Mouse (Mus musculus): ENCODE data around the gene Elmsan1. TPM values are rescaled to one million over a fixed set of nuclear protein-coding genes. Genes with fewer than 3 reads are reported as not detected.

Gene Elmsan1
- polyA plus RNA-seq, 1 experiment from 2014 or later: 8.8 TPM

- 91% methylated on average over 8 of the region's 8 CpGs for WGBS
- Histone ChIP-seq H3K27ac (ENCODE audit: low read depth) (no peak overlapping the region), H3K9me3 (ENCODE audit: control insufficient read depth, low read length) (no peaks in the 10 kb centered on the region), H3K27me3 (replicated peaks; ENCODE audit: control insufficient read depth, insufficient read depth, low read length) (no peaks in the 10 kb centered on the region), H3K4me2 (ENCODE audit: low read length) (no peak overlapping the region), H3K9ac (ENCODE audit: low read length) (no peak overlapping the region), H3K4me3 (ENCODE audit: low read depth, low read length) (no peak overlapping the region), H3K36me3 (ENCODE audit: control insufficient read depth, insufficient read depth, low read length) (peaks cover 28% of the 10 kb centered on the region), H3K4me1 (replicated peaks; ENCODE audit: control insufficient read depth, insufficient read depth, low read length) (no peaks in the 10 kb centered on the region)
- DNase-seq (ENCODE audit: low spot score): peak; percentile 27
- ATAC-seq (replicated peaks; ENCODE audit: low FRiP score, low TSS enrichment, low read depth): no peak
Measured at GRCm38 (mm10) chr12:84129931-84130330, 88.8 kb downstream of the Elmsan1 start.

GRCm38 (mm10) chr12:84128576-84128975 is 90.1 kb downstream of the Elmsan1 start:
- peaks cover 34% of the 10 kb centered on the region for H3K36me3 ChIP-seq (ENCODE audit: control insufficient read depth, insufficient read depth, low read length)
- H3K4me3 ChIP-seq (ENCODE audit: low read depth, low read length): no peak overlapping the region
- H3K4me1 ChIP-seq (replicated peaks; ENCODE audit: control insufficient read depth, insufficient read depth, low read length): no peaks in the 10 kb centered on the region
- 88% methylated on average over 6 of the region's 6 CpGs for WGBS
- no peak overlapping the region for H3K4me2 ChIP-seq (ENCODE audit: low read length)
- ATAC-seq (replicated peaks; ENCODE audit: low FRiP score, low TSS enrichment, low read depth) (no peak), DNase-seq (ENCODE audit: low spot score) (peak; percentile 25)
- no peaks in the 10 kb centered on the region for H3K27me3 ChIP-seq (replicated peaks; ENCODE audit: control insufficient read depth, insufficient read depth, low read length)
- no peaks in the 10 kb centered on the region for H3K9me3 ChIP-seq (ENCODE audit: control insufficient read depth, low read length)
- no peak overlapping the region for H3K9ac ChIP-seq (ENCODE audit: low read length)
- H3K27ac ChIP-seq (ENCODE audit: low read depth): no peak overlapping the region

- DNase-seq (ENCODE audit: low spot score) (no peak), ATAC-seq (replicated peaks; ENCODE audit: low FRiP score, low TSS enrichment, low read depth) (no peak)
- no peak overlapping the region for H3K4me3 ChIP-seq (ENCODE audit: low read depth, low read length)
- peaks cover 34% of the 10 kb centered on the region for H3K36me3 ChIP-seq (ENCODE audit: control insufficient read depth, insufficient read depth, low read length)
- H3K27ac ChIP-seq (ENCODE audit: low read depth): no peak overlapping the region
- no peak overlapping the region for H3K9ac ChIP-seq (ENCODE audit: low read length)
- no peak overlapping the region for H3K4me2 ChIP-seq (ENCODE audit: low read length)
- 80% methylated on average over 2 of the region's 2 CpGs for WGBS
- no peaks in the 10 kb centered on the region for H3K9me3 ChIP-seq (ENCODE audit: control insufficient read depth, low read length)
- no peaks in the 10 kb centered on the region for H3K27me3 ChIP-seq (replicated peaks; ENCODE audit: control insufficient read depth, insufficient read depth, low read length)
- no peaks in the 10 kb centered on the region for H3K4me1 ChIP-seq (replicated peaks; ENCODE audit: control insufficient read depth, insufficient read depth, low read length)
Measured at GRCm38 (mm10) chr12:84126899-84127298, 91.8 kb downstream of the Elmsan1 start.

GRCm38 (mm10) chr12:84125892-84126291 is 92.8 kb downstream of the Elmsan1 start:
- no peak for DNase-seq (ENCODE audit: low spot score)
- Histone ChIP-seq H3K27ac (ENCODE audit: low read depth) (no peak overlapping the region), H3K27me3 (replicated peaks; ENCODE audit: control insufficient read depth, insufficient read depth, low read length) (no peaks in the 10 kb centered on the region), H3K4me3 (ENCODE audit: low read depth, low read length) (no peak overlapping the region), H3K4me1 (replicated peaks; ENCODE audit: control insufficient read depth, insufficient read depth, low read length) (no peaks in the 10 kb centered on the region), H3K36me3 (ENCODE audit: control insufficient read depth, insufficient read depth, low read length) (peaks cover 25% of the 10 kb centered on the region), H3K9me3 (ENCODE audit: control insufficient read depth, low read length) (no peaks in the 10 kb centered on the region), H3K4me2 (ENCODE audit: low read length) (no peak overlapping the region), H3K9ac (ENCODE audit: low read length) (no peak overlapping the region)
- WGBS: 81% methylated on average over 12 of the region's 12 CpGs
- ATAC-seq (replicated peaks; ENCODE audit: low FRiP score, low TSS enrichment, low read depth): no peak

- H3K27me3 ChIP-seq (replicated peaks; ENCODE audit: control insufficient read depth, insufficient read depth, low read length): no peaks in the 10 kb centered on the region
- H3K27ac ChIP-seq (ENCODE audit: low read depth): no peak overlapping the region
- no peaks in the 10 kb centered on the region for H3K9me3 ChIP-seq (ENCODE audit: control insufficient read depth, low read length)
- WGBS: 95% methylated on average over 5 of the region's 5 CpGs
- no peak overlapping the region for H3K9ac ChIP-seq (ENCODE audit: low read length)
- H3K36me3 ChIP-seq (ENCODE audit: control insufficient read depth, insufficient read depth, low read length): peaks cover 3% of the 10 kb centered on the region; the same call in 1 of the 2 replicates
- H3K4me3 ChIP-seq (ENCODE audit: low read depth, low read length): no peak overlapping the region
- no peak overlapping the region for H3K4me2 ChIP-seq (ENCODE audit: low read length)
- peaks cover 8% of the 10 kb centered on the region; the same call in 1 of the 2 replicates for H3K4me1 ChIP-seq (replicated peaks; ENCODE audit: control insufficient read depth, insufficient read depth, low read length)
- no peak for ATAC-seq (replicated peaks; ENCODE audit: low FRiP score, low TSS enrichment, low read depth)
- DNase-seq (ENCODE audit: low spot score): no peak
Measured at GRCm38 (mm10) chr12:84119584-84119983, 99.1 kb downstream of the Elmsan1 start.

- Histone ChIP-seq H3K4me2 (ENCODE audit: low read length) (peak within 1 kb of the TSS; percentile 72), H3K9me3 (ENCODE audit: control insufficient read depth, low read length) (no peaks in the 10 kb centered on the region), H3K4me3 (ENCODE audit: low read depth, low read length) (peak within 1 kb of the TSS; percentile 66), H3K9ac (ENCODE audit: low read length) (peak within 1 kb of the TSS; percentile 58), H3K4me1 (replicated peaks; ENCODE audit: control insufficient read depth, insufficient read depth, low read length) (peaks cover 8% of the 10 kb centered on the region; the same call in 1 of the 2 replicates), H3K27ac (ENCODE audit: low read depth) (peak within 1 kb of the TSS; percentile 24; the same call in 1 of the 2 replicates), H3K36me3 (ENCODE audit: control insufficient read depth, insufficient read depth, low read length) (no peaks in the 10 kb centered on the region), H3K27me3 (replicated peaks; ENCODE audit: control insufficient read depth, insufficient read depth, low read length) (no peaks in the 10 kb centered on the region)
- ATAC-seq (replicated peaks; ENCODE audit: low FRiP score, low TSS enrichment, low read depth) (peak; percentile 94), DNase-seq (ENCODE audit: low spot score) (peak; percentile 92)
- 2% methylated on average over 30 of the region's 35 CpGs for WGBS
Measured at GRCm38 (mm10) chr12:84114153-84114994, 104.3 kb downstream of the Elmsan1 start, which contains the start of gene Dnal1. TSS of gene Dnal1 (plus strand) at chr12:84114366.

- Histone ChIP-seq H3K9me3 (ENCODE audit: control insufficient read depth, low read length) (no peaks in the 10 kb centered on the region), H3K4me2 (ENCODE audit: low read length) (peak overlapping the region; percentile 72), H3K27ac (ENCODE audit: low read depth) (no peak overlapping the region), H3K36me3 (ENCODE audit: control insufficient read depth, insufficient read depth, low read length) (no peaks in the 10 kb centered on the region), H3K27me3 (replicated peaks; ENCODE audit: control insufficient read depth, insufficient read depth, low read length) (no peaks in the 10 kb centered on the region), H3K9ac (ENCODE audit: low read length) (no peak overlapping the region), H3K4me3 (ENCODE audit: low read depth, low read length) (peak overlapping the region; percentile 66), H3K4me1 (replicated peaks; ENCODE audit: control insufficient read depth, insufficient read depth, low read length) (peaks cover 8% of the 10 kb centered on the region; the same call in 1 of the 2 replicates)
- ATAC-seq (replicated peaks; ENCODE audit: low FRiP score, low TSS enrichment, low read depth): no peak
- WGBS: 48% methylated on average over 6 of the region's 6 CpGs
- no peak for DNase-seq (ENCODE audit: low spot score)
Measured at GRCm38 (mm10) chr12:84113676-84114075, 105.0 kb downstream of the Elmsan1 start.

- H3K9me3 ChIP-seq (ENCODE audit: control insufficient read depth, low read length): no peaks in the 10 kb centered on the region
- no peaks in the 10 kb centered on the region for H3K27me3 ChIP-seq (replicated peaks; ENCODE audit: control insufficient read depth, insufficient read depth, low read length)
- WGBS: 93% methylated on average over 4 of the region's 4 CpGs
- no peak for ATAC-seq (replicated peaks; ENCODE audit: low FRiP score, low TSS enrichment, low read depth)
- no peak overlapping the region for H3K9ac ChIP-seq (ENCODE audit: low read length)
- H3K4me3 ChIP-seq (ENCODE audit: low read depth, low read length): no peak overlapping the region
- no peak overlapping the region for H3K27ac ChIP-seq (ENCODE audit: low read depth)
- H3K4me2 ChIP-seq (ENCODE audit: low read length): no peak overlapping the region
- no peak for DNase-seq (ENCODE audit: low spot score)
- no peaks in the 10 kb centered on the region for H3K36me3 ChIP-seq (ENCODE audit: control insufficient read depth, insufficient read depth, low read length)
- peaks cover 8% of the 10 kb centered on the region; the same call in 1 of the 2 replicates for H3K4me1 ChIP-seq (replicated peaks; ENCODE audit: control insufficient read depth, insufficient read depth, low read length)
Measured at GRCm38 (mm10) chr12:84110814-84111213, 107.9 kb downstream of the Elmsan1 start.

Data from intestine, embryonic 14.5 days (tissue).